Mouse (Mus musculus) heart, embryonic 12.5 days (tissue): ENCODE data around the gene Lmo7. TPM values are rescaled to one million over a fixed set of nuclear protein-coding genes. Genes with fewer than 3 reads are reported as not detected.

Experiments
- ATAC-seq: fragments of 200-750 bp; cut with Nextera tagmentation; 2 replicates; pipeline ENCODE4 v1.8.0; 2017; ENCODE audit warnings: moderate TSS enrichment, moderate library complexity; ENCODE audit not compliant: insufficient number of reproducible peaks, low FRiP score
- H3K27ac ChIP-seq: fragments of 300-500 bp; sonication (generic); 2 replicates; pipeline ENCODE4 v1.5.1; 2016; ENCODE audit warnings: mild to moderate bottlenecking, moderate library complexity; ENCODE audit not compliant: poor library complexity, severe bottlenecking
- H3K27me3 ChIP-seq: fragments of 300-500 bp; sonication (generic); replicated peaks from 2 replicates; pipeline ENCODE4 v1.6.1; 2016; ENCODE audit warnings: mild to moderate bottlenecking, moderate library complexity
- H3K36me3 ChIP-seq: fragments of 300-500 bp; sonication (generic); 2 replicates; pipeline ENCODE4 v1.6.1; 2016; ENCODE audit warnings: mild to moderate bottlenecking, moderate library complexity
- H3K4me1 ChIP-seq: fragments of 300-500 bp; sonication (generic); replicated peaks from 2 replicates; pipeline ENCODE4 v1.6.1; 2016; ENCODE audit warnings: mild to moderate bottlenecking
- H3K4me2 ChIP-seq: fragments of 300-500 bp; sonication (generic); 2 replicates; pipeline ENCODE4 v1.6.1; 2016; ENCODE audit warnings: mild to moderate bottlenecking, moderate library complexity
- H3K4me3 ChIP-seq: fragments of 300-500 bp; sonication (generic); 2 replicates; pipeline ENCODE4 v1.5.1; 2016; ENCODE audit warnings: mild to moderate bottlenecking
- H3K9ac ChIP-seq: fragments of 300-500 bp; sonication (generic); 2 replicates; pipeline ENCODE4 v1.6.1; 2016; ENCODE audit warnings: mild to moderate bottlenecking, moderate library complexity
- H3K9me3 ChIP-seq: fragments of 300-500 bp; sonication (generic); replicated peaks from 2 replicates; pipeline ENCODE4 v1.6.1; 2016; ENCODE audit warnings: mild to moderate bottlenecking, moderate library complexity
- WGBS: fragments of 180-500 bp; shearing (Covaris S2); methylation state at CpG from one replicate; pipeline ENCODE4 v1.1.7; 2016; 5-methylcytosine and 5-hydroxymethylcytosine counted together
- polyA plus RNA-seq: library from polyadenylated mRNA; unstranded; fragments of >200 nt; fragmentation: Nextera tagmentation; extraction: Ambion mirVana; gene quantifications from 2 replicates; pipeline ENCODE4 v1.2.1, GENCODE M21; 2016

The Lmo7 gene
- polyA plus RNA-seq, 1 experiment from 2014 or later: 186 TPM

DNA sequence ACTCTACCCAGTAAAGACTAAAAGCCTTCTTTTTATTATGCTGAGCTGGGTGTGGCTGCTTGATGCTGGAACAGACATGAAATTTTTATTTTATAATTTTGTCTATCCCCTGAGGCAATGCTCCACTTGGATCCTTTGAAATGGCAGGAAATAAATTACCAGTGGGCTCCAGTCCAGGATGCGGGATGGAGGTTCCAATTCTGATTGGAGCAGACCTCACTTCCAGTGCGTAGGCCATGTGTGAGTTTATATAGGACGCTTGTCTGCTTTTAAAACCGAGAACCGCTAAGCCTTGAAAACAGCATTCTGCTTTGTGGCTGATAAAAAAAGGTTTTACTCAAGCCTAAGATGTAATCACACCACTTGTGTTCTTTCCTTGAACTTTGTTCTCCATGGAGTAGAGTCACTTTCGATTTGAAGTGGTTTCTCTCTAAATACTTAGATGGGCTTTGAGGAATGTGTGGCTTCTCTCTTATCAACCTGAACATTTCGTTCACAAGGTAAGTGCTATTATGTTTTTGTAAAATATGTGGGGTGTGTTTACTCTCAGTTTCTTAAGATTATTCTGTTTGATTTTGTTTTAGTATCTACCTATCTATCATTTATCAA, 108.6 kb downstream of the Lmo7 start:
- no peaks in the 10 kb centered on the region for H3K9me3 ChIP-seq
- 69% methylated on average over 7 of the region's 7 CpGs for WGBS
- ATAC-seq: no peak
- H3K4me3 ChIP-seq: no peak overlapping the region
- H3K9ac ChIP-seq: no peak overlapping the region
- peaks cover 34% of the 10 kb centered on the region for H3K4me1 ChIP-seq
- H3K27ac ChIP-seq: no peak overlapping the region
- no peaks in the 10 kb centered on the region for H3K27me3 ChIP-seq
- no peak overlapping the region for H3K4me2 ChIP-seq
- no peaks in the 10 kb centered on the region for H3K36me3 ChIP-seq

DNA sequence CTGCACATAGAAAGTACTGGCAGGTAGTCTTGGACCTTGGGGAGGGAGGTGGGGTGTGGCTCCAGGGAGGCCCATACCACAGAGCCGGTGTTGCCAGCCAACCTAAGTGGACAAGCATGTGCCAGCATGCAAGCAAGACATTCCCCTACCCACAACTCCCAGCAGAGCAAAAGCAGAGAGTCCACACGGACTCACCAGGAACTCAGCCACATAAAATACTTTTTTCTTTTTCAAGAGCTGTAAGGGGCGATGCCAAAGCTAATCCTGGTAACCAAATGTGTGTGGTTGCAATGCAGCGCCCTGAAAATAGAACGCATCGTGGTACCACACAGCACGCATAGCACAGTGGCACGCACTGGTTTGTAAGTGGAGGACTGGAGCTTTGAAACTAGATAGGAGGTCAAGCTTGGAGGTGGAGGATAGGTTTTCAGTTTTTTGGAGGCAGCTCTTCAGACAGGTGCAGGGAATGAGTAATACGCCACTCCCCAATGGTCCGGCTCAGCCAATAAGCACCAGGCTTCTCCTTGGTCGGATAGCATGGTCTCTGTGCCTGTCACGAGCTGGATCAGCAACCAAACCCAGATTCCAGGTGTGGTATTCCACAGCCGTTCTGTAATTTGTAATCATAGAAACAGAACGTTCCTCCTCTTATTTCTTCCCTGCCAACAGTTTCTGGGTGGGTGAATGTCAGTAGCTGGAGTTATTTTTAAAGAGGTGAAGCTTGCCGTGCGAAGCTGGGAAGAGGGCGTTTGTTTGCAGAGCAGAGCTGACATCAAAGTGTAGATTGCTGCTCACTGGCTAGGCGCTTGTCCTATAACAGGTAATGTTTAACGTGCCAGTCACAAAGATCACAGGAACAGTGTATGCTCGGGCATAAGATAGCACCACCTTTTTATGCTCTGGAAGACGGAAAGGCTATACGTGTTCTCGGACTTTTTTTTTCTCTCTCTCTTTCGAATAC, 110.3 kb downstream of the Lmo7 start:
- no peaks in the 10 kb centered on the region for H3K27me3 ChIP-seq
- H3K36me3 ChIP-seq: no peaks in the 10 kb centered on the region
- H3K4me1 ChIP-seq: peaks cover 43% of the 10 kb centered on the region
- H3K4me2 ChIP-seq: peak overlapping the region; percentile 51
- no peak overlapping the region for H3K9ac ChIP-seq
- 54% methylated on average over 24 of the region's 24 CpGs for WGBS
- H3K4me3 ChIP-seq: peak overlapping the region; percentile 29
- H3K27ac ChIP-seq: peak overlapping the region; percentile 42
- peak; percentile 33; the same call in 1 of the 2 replicates for ATAC-seq
- no peaks in the 10 kb centered on the region for H3K9me3 ChIP-seq

DNA sequence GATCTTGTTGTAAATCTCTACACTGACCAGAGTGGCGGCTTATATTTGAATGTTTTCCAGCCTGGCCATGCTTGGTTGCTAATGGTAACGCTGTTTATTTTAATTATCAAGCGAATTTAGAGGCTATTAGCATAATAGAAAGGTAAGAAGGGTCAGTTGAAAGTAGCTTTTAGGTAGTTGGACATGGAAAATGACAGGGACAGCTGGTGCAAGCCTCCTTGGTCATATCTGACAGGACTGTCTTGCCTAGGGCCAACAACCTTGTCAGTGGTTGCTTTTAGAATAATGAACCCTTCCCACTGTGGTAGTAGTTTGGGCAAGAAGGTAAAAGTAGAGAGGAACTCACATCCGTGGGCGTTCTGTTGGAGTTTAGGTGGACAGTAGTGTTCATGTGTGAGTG, 111.5 kb downstream of the Lmo7 start:
- no peaks in the 10 kb centered on the region for H3K27me3 ChIP-seq
- no peak overlapping the region for H3K9ac ChIP-seq
- no peaks in the 10 kb centered on the region for H3K9me3 ChIP-seq
- peak overlapping the region; percentile 31; the same call in 1 of the 2 replicates for H3K4me2 ChIP-seq
- H3K36me3 ChIP-seq: no peaks in the 10 kb centered on the region
- WGBS: 86% methylated on average over 5 of the region's 5 CpGs
- peaks cover 55% of the 10 kb centered on the region for H3K4me1 ChIP-seq
- H3K4me3 ChIP-seq: no peak overlapping the region
- H3K27ac ChIP-seq: no peak overlapping the region
- ATAC-seq: no peak

DNA sequence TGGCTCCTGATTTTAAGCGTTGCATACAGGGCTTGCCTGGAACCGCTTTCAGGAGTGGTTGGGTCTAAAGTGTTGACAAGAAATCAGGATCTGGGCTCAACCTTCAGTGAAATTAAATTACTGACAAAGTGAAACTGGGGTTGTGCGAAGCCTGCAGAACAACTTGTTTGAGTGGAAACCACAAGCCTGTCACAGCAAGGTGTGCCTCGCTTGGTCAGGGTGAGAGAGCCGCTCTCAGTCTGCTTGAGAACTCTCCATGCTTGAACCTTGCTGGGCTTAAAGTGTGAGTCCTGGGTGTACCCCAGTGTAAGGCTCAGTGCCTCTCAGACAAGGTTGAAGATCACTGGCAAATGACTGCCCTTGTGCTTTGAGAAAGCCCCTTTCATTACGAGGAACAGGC, 112.8 kb downstream of the Lmo7 start:
- Histone ChIP-seq H3K27ac (no peak overlapping the region), H3K4me1 (peaks cover 65% of the 10 kb centered on the region), H3K27me3 (no peaks in the 10 kb centered on the region), H3K36me3 (no peaks in the 10 kb centered on the region), H3K9me3 (no peaks in the 10 kb centered on the region), H3K4me3 (no peak overlapping the region), H3K4me2 (peak overlapping the region; percentile 28; the same call in 1 of the 2 replicates), H3K9ac (no peak overlapping the region)
- ATAC-seq: no peak
- WGBS: 77% methylated on average over 6 of the region's 6 CpGs

DNA sequence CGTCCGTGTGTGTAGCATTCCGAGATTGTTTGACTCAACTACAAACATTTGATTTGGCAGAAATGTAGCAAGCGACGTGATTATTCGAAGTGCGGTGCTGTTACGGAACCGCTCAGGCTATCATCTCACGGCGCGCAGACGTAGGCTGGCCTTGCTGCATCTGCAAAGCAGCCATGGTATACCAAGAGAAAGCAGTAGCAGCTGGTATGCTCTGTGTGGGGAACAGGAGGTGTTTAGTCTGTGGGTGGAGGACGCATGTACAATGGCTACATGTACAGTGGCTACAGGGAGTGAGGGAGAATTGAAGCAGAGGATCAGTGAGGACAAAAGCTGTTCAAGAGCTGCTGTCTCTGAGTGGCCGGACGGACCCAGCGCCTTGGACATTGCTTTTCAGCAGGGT, 113.7 kb downstream of the Lmo7 start:
- no peaks in the 10 kb centered on the region for H3K27me3 ChIP-seq
- no peak overlapping the region for H3K27ac ChIP-seq
- no peak overlapping the region for H3K9ac ChIP-seq
- H3K4me2 ChIP-seq: no peak overlapping the region
- no peaks in the 10 kb centered on the region for H3K9me3 ChIP-seq
- no peak overlapping the region for H3K4me3 ChIP-seq
- 87% methylated on average over 17 of the region's 17 CpGs for WGBS
- no peaks in the 10 kb centered on the region for H3K36me3 ChIP-seq
- ATAC-seq: no peak
- H3K4me1 ChIP-seq: peaks cover 67% of the 10 kb centered on the region

DNA sequence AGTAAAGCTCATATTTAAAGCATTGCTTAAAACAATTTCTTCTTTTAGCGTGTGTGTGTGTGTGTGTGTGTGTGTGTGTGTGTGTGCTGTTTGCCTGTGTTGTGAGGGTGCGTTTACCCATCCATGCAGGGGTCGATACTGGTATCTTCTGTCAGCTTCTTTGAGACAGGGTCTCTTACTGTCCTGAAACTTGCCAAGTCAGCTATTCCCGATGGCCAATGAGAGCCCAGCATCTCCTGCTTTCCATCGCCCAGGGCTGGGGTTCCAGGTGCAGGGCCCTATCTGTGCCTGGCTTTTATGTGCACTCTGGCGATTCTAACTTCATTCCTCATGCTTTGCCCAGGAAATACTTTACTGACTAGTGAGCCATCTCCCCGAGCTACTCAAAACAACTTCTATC, 114.7 kb downstream of the Lmo7 start:
- H3K4me1 ChIP-seq: peaks cover 70% of the 10 kb centered on the region
- H3K4me2 ChIP-seq: no peak overlapping the region
- no peak overlapping the region for H3K4me3 ChIP-seq
- no peak for ATAC-seq
- no peaks in the 10 kb centered on the region for H3K36me3 ChIP-seq
- no peak overlapping the region for H3K9ac ChIP-seq
- 65% methylated on average over 7 of the region's 7 CpGs for WGBS
- H3K9me3 ChIP-seq: no peaks in the 10 kb centered on the region
- no peaks in the 10 kb centered on the region for H3K27me3 ChIP-seq
- no peak overlapping the region for H3K27ac ChIP-seq

DNA sequence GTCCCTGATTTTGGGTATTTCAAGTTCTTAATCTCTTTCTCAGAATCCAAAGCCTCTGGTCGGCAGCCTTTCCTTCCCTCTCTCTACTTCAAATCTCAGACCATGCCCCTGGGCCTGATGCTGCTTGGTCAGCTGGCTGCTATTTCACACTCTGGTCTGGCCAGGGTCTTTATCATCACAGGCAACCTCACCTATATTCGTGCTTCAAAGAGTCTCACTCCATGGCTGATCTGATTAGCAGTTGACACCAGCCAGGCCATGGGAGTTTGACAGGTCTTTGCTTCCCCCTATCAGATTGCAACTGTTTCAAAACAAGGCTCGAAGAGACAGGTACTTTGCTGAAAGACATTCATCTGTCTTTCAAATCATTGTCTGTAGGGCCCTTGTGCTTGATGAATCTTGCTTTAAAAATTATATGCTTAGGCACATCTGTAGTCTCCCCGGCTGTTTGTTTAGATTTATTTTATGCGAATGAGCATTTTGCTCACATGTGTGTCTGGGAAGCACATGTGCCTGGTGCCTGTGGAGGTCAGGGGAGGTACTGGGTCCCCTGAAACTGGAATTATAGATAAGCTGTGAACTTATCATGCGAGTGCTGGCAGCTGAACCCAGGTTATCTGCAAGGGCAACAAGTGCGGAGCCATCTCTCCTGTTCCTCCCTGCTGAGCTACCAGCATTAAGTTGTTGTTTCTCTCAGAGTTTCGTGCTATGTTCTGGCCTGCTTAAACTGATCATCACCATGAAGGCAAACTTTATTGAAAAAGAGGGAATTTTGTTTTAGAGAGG, 116.5 kb downstream of the Lmo7 start:
- Histone ChIP-seq H3K27me3 (no peaks in the 10 kb centered on the region), H3K4me1 (peaks cover 54% of the 10 kb centered on the region), H3K9ac (0 out of 2 replicates have a peak overlapping the region, but pooled peaks have one; percentile 29), H3K4me3 (no peak overlapping the region), H3K27ac (peak overlapping the region; percentile 81), H3K9me3 (peaks cover 2% of the 10 kb centered on the region; the same call in 1 of the 2 replicates), H3K36me3 (peaks cover under 1% of the 10 kb centered on the region; the same call in 1 of the 2 replicates), H3K4me2 (peak overlapping the region; percentile 34)
- 21% methylated on average over 8 of the region's 8 CpGs for WGBS
- ATAC-seq: no peak

DNA sequence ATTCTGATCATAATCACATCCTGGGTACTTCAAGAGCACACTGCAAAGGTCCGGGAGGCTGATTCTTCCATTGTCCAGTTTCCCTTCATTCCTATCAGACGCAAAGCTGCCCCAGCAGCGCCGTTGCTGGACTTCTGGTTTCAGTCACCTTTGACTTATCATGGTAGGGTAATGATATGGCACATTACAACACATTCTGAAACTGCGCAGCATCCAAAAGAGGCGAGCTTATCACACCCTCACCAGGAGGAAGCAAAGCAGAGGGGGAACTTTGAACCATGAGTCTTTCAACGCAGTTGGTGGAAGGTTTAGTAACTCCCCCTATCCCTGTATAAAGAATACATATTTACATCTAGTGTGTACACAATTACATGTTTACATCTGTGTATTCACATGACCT, 117.8 kb downstream of the Lmo7 start:
- H3K4me1 ChIP-seq: peaks cover 52% of the 10 kb centered on the region
- no peaks in the 10 kb centered on the region for H3K27me3 ChIP-seq
- H3K9me3 ChIP-seq: peaks cover 7% of the 10 kb centered on the region; the same call in 1 of the 2 replicates
- H3K4me3 ChIP-seq: no peak overlapping the region
- H3K27ac ChIP-seq: peak overlapping the region; percentile 51; the same call in 1 of the 2 replicates
- peak; percentile 68 for ATAC-seq
- H3K4me2 ChIP-seq: peak overlapping the region; percentile 36; the same call in 1 of the 2 replicates
- no peak overlapping the region for H3K9ac ChIP-seq
- WGBS: 8% methylated on average over 7 of the region's 7 CpGs
- H3K36me3 ChIP-seq: peaks cover 6% of the 10 kb centered on the region; the same call in 1 of the 2 replicates

DNA sequence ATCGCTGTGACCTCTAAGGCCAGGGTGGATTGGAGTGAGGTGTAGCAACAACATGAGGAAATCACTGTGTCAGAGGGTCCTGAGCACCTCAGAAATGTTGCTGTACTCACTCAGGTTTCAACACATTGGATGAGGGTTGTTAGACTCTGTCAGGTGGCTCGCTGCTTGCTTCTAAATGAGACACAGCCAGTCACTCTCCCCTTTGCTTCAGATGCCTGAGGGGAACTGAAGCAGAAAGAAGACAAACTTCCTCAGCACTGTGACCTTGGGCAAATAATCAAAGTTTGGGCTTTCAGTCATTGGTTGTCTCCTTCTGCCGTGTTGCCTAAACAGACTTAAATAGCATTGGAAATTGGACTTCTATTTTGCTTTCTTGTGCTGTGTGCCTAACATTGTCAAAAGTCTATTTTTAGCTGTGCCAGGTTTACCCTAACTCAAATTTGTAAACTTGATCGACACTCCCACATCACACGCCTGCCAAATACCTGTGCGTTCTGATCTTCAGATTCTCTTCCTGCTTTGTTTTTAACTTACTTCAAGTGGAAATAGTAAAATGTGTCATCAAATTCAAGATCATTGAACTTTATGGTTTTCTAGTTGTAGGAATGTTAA, 122.9 kb downstream of the Lmo7 start:
- Histone ChIP-seq H3K36me3 (peaks cover 6% of the 10 kb centered on the region; the same call in 1 of the 2 replicates), H3K27ac (peak overlapping the region; percentile 71), H3K27me3 (no peaks in the 10 kb centered on the region), H3K4me2 (no peak overlapping the region), H3K9ac (no peak overlapping the region), H3K4me3 (no peak overlapping the region), H3K4me1 (peaks cover 22% of the 10 kb centered on the region), H3K9me3 (peaks cover 7% of the 10 kb centered on the region; the same call in 1 of the 2 replicates)
- ATAC-seq: no peak
- WGBS: 62% methylated on average over 6 of the region's 6 CpGs

DNA sequence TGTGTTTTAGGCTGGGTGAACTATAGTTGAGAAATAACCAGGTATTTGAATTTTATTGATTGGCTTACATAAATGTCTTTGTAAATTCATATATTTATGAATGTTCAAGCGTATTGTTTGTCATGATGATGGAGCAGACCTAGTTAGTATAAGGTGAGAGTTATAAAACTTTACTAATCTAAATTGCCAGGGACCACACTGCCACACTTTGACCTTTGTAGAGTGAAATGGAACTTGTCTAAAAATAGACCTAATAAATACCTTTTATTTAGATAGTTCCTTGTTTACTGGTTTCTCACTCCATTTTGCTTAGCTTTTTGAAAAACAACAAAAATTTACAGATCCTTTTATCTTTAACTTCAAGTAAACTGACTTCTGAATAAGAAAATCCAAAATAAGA, 123.5 kb downstream of the Lmo7 start:
- Histone ChIP-seq H3K4me2 (no peak overlapping the region), H3K9me3 (peaks cover 7% of the 10 kb centered on the region; the same call in 1 of the 2 replicates), H3K4me1 (peaks cover 19% of the 10 kb centered on the region), H3K4me3 (no peak overlapping the region), H3K36me3 (peaks cover 6% of the 10 kb centered on the region; the same call in 1 of the 2 replicates), H3K27me3 (no peaks in the 10 kb centered on the region), H3K9ac (no peak overlapping the region), H3K27ac (no peak overlapping the region)
- 95% methylated on average over 1 of the region's 1 CpGs for WGBS
- no peak for ATAC-seq
